Mouse (Mus musculus) gastrocnemius, postnatal 10 days (tissue): ENCODE measurements at regions not wholly inside any gene's neighbourhood (a gene's known extent, or its start where the extent isn't known, plus 50 kb on each side); places are given as distances from the start of the nearest gene placed in this dataset.

Experiments
- DNase-seq: peaks from one replicate; pipeline ENCODE4 v3.0.0; 2021; ENCODE audit warnings: mixed read lengths

DNA sequence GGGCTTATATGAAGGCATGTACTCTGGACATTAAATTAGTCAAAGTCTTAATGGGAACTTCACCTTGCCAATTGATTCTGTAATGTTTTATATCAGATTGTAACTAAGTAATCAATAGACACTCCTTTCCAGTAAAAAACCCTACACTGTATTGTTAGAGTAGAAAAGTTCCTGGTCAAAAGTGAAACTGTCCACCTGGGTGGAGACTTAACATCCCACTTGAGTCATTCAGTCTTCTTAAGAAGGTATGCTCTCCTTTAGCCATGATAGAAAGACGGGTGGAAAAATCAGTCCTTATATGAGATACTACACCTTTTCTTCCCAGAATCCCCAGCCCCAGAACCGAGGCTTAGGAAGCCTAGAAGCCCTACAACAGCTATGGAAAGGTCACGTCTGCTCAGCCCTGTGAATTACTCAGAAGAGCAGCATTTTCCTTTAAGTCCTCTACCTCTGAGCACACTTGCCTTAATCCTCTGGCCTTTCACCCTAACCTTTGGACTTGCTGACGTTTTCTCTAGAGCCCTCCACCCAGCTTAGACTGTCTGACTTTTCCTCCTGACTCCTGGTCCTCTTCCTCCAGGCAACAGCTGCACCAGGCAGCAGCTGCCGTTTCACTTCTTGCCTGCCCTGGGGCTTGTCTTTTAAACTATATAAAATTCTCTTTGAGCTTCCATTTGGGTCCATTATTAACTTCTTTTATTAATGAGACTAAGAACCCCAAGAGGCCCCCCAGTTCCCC lies 93.4 kb upstream of the Ankrd50 start:
- no peak for DNase-seq

DNA sequence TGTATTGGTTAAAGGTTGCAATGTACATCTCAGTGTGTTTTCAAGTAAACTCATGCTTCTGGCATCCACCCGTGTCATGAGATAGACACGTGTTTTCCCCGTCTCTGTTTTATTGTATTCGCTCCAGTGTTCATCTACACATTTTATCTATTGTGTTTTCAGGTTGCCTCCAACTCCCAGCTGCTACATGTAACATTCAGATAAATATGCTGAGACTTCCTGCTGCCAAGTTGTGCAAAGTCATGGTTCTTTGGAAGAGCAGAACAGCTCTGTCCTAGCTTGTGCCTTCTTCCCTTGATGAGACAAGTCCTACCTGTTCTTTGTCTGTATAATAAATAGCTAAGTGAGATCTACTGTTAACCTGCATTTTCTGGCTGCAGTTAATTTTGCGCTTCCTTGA lies 89.0 kb upstream of the Ankrd50 start:
- DNase-seq: no peak

DNA sequence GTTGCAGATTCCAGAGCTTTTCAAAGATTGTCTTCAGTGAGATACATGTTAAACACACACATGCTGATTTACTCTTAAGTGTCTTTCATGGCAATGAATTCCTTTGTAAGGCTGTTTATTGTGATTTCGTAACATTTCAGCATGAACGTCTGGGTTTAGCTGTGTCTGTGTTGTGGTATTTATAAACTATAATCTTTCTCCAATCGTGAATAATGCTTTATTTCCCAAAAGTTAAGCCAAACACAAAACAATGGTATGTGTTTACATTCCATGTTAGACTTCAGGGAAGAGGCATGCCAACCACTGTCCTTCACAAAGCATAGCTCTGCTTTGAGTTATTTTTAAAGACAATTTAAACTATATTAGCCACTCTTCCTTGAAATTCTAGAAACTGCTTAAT lies 87.5 kb upstream of the Ankrd50 start:
- no peak for DNase-seq

DNA sequence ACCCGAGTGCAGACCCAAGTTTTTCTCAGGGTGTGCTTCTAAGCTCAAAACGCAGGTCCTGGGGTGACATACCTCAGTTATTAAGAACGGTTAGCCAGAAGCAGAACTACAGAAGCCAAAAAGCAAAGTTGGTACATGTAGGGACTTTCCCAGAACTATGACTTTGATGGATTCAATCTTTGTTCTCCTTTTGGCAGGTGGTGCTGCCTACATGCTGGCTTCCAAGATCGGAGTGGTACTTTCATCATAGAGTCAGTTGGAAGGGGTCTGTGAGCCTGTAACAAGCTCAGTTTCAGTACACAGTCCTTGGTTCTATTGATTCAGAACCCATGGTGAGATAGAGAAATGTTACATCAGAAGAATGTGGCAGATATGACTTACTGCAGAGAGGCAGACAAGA lies 86.6 kb upstream of the Ankrd50 start:
- no peak for DNase-seq

DNA sequence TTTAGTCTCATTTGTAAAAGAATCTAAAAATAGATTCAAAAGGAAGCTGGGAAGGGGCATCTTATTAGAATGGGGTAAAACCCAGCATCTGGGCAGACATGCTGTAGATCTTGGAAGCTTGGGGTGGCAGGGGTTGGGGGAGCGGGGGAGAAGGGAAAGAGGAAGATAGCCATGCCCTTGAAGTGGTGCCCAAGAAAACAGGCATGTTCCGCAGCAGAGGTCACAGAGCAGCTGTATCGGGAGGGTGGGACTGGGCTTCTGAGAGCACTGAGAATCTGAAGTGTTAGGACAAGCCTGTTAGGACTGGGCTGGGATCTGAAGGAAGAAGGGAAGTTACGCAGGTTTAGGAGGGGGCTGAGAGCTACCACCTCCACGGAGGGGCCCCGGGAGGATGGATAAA lies 84.4 kb upstream of the Ankrd50 start:
- no peak for DNase-seq

DNA sequence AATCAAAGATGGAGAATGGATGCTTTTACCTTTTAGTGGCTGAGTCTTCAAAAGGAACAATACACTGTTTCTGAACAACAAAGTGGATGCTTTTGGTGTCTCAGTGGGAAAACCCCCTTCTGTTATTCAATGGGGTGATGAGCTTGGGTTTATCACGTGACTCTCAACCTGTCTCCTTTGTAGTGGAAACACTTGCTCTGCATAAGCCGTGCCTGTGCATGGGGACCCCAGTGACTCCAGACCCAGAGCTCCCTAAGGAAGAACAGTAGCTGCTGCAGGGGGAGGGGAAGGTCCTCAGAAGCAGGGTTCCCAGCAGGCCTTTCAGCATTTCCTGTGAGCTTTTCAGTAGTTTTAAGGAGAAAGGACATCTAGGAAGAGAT lies 83.9 kb upstream of the Ankrd50 start:
- DNase-seq: no peak

DNA sequence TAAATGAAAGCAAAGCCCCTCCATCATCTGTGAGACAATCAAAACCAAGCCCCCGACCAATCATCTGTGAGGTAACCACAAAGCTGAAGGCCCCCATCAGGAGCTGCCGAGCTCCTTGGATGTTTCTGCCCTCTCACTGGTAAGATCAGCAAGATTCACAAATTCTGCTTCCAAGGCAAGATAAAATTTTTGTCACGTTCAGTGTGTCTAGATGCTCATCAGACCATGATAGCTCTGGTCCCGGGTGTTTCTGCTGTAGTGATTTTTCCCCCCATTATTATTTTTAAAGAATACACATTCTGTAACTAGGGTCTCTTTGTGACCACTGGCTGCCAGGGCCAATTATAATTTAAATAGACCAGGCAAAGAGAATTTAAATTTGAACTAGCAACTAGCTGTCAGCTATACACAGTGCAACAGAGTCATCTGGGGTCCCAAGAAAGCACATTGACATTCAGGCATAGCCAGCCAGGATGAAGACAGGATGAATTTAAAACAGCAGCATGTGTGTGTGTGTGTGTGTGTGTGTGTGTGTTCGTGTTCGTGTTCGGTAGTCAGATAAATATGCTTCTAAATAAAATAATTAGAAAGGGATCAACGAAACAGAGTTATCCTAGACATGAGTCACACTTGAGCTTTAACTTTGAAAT lies 83.4 kb upstream of the Ankrd50 start:
- no peak for DNase-seq

DNA sequence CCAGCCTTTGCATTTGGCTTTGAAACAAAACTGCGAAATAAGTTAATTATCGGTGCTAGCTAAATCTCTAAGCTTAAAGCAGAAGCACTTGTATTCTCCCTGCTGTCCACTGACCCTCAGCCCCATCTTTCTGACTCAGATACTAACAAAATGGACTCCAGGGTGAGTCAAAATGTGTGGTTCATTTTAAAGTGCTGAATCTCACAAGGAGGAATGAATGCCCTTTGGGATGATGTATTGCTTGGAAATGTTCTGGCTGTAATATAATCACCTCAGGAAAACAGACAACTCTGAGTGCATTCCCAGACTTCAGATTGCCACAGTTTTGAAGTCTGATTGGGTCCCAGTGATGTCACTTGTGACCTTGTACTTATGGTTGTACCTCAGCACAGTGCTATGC lies 81.9 kb upstream of the Ankrd50 start:
- DNase-seq: no peak

DNA sequence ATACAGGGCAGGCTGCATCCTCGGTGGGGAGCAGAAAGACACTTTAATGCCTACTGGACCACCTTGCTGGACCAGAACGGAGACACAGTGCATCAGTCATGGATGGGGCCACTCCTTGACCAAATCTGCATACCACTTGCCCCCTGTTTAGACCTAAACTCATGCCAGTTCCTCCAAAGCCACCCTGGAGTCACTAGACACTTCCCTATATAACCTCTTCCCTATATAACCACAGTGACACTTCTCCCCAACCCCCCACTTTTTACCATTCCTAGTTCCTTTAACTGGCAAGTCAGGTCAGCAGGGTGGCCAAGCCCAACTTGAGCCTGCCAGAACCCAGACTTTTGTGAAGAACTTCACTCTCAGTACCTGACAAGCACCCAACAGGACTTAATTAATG lies 80.2 kb upstream of the Ankrd50 start:
- DNase-seq: no peak

DNA sequence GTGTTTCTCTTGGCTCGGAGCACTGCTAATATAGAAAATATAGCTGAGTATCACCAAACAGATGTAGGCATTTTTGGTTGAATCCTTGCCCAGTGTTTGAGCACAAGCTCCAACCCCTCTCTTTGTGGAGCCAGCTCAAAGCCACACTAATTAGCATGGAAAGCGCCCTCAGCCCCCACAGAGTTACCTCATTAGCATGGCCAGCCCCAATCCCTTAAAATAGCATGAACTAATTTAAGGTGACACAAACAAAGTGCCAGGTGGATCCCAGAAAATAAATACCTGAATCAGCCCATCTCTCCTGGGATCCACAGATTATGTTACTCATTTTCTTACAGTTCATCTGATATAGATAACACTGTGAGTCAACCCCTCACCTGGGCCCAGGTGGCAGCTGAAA lies 79.7 kb upstream of the Ankrd50 start:
- no peak for DNase-seq

DNA sequence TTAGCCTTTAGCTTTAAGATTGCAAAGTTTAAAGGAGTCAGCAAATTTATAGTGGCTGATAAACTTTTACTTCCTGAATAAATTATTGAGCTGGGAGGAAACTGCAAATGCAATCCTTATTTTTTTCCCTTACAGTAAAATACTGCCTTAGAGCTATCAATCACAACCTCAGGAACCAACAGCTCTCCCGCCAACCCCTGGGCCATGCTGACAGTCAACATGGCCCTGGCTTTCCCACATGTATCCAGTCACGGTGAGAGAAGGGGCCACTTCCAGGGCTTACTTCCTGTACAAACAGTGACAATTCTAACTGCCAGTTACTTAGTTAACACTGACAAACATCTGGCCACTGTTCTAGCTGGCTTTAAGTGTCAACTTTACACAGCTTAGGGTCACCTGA lies 76.5 kb upstream of the Ankrd50 start:
- DNase-seq: no peak

DNA sequence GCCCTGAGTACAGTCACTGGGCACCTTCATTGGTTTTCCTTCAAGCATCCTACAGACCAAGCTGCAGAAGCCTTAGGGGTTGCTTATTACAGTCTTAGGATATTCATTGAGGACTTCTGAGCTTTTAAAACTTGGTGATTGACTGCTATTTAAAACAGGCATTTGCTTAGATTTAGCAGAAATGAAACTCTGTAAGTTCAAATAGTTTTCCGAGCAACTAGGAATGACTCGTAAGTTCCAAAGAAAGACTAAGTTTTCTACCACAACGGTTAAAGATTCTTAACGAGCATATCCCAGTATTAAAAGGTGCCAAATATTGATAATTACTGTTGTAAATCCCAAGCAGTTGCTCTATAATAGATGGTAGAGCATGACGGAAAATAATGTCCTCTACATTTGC lies 71.3 kb upstream of the Ankrd50 start:
- DNase-seq: no peak

DNA sequence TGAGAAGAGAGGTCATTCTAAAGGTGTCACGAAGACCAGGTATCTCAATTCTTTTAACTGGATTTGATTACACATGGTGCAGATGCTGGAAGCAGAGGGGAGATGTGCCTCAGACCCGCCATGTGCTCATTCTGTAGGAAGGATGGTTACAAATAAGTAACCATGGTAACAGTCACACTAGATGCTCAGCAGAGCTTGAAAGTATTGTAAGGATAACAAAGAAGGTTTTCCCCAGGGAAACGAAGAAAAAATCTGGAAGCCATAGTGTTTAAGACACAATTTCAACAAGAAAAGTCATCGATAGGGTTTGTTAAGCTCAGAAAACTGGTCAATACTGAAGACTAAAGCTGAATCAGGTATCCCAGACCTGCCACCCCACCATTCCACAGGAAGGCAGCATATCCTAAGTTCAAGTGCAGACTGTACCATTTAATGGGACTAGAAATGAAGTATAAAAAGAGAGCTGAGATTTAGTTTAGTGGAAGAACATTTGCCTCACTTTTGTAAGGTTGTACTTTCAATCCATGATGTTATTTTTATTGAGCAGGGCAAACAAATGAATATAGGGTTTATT lies 68.9 kb upstream of the Ankrd50 start:
- DNase-seq: no peak

DNA sequence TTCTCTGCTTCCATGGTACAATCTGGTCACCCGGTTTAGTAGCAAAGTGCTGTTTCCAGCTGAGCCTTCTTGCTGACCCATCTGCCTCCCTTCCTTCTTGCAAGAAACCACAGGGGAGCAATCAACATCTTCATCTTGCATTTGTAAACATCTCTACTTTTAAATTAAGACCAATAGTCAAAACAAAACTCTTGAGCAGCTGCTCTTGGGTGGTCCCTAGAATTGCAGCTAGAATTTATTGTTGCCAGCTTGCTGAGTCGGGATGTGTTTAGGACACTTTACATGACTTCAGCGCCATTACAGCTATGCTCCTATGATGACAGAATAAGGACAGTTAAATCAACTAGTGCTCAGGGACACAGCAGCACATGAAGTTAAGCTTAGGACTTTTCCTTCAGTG lies 62.4 kb upstream of the Ankrd50 start:
- DNase-seq: no peak

DNA sequence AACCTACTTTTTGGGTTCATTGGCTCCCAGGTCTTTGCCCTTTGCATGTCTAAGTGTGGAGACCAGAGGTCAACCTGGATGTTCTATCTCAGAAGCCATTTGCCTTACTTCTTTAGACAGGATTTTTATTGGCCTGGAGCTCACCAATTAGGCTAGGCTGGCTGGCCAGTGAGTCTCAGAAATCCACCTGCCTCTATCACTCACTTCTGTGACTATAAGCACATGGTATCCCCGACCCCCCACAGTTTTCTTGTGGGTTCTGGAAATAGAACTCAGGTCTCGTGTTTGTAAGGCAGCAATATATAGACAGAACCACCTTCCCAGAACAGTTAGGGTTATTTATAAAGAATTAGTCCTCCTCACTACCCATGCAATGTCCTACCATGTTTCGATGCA lies 60.9 kb upstream of the Ankrd50 start:
- DNase-seq: no peak

DNA sequence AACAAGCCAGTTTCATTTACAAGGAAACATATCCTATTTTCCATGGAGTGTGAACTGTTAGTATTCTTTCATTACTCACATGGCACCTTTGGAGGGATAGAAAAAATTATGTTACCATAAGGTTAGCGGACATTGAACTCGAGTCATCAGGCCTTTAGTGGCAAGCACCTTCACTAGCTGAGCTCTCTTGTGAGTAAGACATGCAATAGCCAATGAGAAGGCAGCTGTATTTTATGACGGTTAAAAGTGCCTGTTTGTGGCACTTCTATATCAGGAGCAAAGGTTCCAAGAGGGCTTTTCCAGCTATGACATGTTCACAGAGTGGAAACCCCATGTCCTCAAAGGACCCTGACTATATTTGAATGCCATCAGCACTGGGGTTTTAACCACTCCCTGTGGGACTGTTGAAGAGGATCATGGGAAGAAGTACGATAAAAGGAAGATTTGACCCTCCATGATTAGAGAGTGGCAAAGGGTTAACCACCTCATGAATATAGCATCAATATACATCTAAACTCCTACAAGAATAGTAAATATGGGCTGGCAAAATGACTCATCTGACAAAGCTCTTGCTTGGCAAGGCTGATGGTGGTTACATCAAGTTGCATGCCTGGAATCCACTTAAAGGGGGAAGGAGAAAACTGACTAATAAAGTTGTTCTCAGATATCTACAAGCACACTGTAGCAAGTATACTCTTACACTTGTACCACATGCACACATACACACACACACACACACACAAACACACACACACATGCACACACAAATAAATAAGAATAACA lies 60.3 kb upstream of the Ankrd50 start:
- DNase-seq: no peak

DNA sequence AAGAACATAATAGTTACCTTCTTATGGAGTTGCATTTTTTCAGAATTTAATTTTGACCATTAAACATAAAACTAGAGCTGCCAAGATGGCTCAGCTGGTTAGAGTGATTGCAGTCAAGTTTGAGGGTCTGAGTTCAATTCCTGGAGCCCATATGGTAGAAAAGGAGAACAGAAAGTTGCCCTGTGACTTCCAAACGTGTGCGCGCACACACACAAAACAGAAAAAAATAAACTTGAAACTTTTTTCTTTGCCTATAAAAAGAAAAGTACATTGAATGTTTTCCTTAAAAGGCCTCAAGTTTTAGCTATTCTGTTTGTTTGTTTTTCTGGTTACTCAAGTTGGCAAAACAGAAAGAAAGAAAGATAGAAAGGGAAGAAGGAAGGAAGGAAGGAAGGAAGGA lies 59.2 kb upstream of the Ankrd50 start:
- no peak for DNase-seq

DNA sequence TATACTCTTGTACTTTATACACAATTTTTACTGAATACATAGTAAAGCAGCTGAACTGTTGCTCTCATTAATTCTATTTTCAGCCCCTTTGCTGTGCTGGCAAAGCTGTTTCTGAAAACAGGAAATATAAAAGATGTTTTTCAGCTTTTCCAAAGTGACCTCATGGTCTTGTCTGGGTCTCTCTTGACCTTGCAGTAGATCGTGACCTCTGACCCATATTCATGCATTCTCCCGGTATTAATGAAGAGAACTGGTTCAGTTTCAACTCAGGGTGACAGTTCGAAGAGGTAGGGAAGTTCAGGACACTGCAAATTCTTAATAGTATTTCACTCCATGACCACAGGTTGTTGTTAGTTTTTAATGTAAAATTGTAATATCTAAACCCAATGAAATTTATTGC lies 56.7 kb upstream of the Ankrd50 start:
- DNase-seq: no peak

DNA sequence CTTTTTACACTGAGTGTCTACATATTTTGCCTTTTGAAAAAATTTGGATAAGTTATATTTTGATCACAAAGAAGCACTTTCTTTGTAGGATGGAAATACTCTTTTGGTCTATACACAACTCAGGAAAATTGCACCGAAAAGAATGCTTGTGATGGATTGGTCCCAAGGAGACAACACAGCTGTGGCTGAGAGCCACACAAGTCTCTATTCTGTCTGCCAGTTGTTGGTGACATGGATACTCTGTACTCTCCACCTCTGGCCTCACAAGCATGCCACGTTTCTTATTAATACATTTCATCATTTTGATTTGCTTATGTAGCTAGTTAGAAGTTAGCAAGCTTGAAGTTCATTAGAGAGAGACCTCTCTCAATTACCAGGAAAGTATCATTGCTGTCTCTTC lies 53.7 kb upstream of the Ankrd50 start:
- no peak for DNase-seq

DNA sequence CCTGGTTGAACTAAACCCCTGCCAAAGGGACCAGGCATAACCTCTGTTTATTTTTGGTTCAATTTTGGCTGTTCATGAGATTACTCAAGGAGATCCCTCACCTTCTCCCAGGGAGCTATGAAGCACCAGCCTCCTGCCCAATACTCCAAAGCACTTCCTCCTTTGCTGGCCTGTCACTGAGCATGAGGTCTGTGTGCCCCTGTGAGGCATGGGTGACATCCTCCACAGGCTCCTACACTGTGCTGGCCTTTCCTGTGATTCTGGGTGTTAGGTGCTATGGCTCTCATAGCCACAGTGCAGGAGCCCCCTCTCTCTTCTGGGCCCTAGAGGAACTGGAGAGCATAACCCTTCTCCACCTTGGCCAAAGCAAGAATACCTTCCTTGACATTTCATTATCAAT lies 53.1 kb upstream of the Ankrd50 start:
- DNase-seq: no peak
